Mouse (Mus musculus) embryonic facial prominence, embryonic 10.5 days (tissue): Measurements from ENCODE around the gene Cadps. TPM values are rescaled to one million over a fixed set of nuclear protein-coding genes. Genes with fewer than 3 reads are reported as not detected.

Experiments used
- DNase-seq: peaks from one replicate; pipeline ENCODE4 v3.0.0-alpha.2; 2017; ENCODE audit warnings: low spot score
- H3K27ac ChIP-seq: fragments of 300-500 bp; sonication (generic); replicated peaks from 2 replicates; pipeline ENCODE4 v1.5.1; 2016; ENCODE audit warnings: mild to moderate bottlenecking
- H3K27me3 ChIP-seq: fragments of 300-500 bp; sonication (generic); replicated peaks from 2 replicates; pipeline ENCODE4 v1.6.1; 2016; ENCODE audit warnings: low read depth, mild to moderate bottlenecking; ENCODE audit not compliant: poor library complexity, severe bottlenecking
- H3K36me3 ChIP-seq: fragments of 300-500 bp; sonication (generic); replicated peaks from 2 replicates; pipeline ENCODE4 v1.6.1; 2016; ENCODE audit warnings: mild to moderate bottlenecking, moderate library complexity
- H3K4me1 ChIP-seq: fragments of 300-500 bp; sonication (generic); 2 replicates; pipeline ENCODE4 v1.6.1; 2016
- H3K4me3 ChIP-seq: fragments of 300-500 bp; sonication (generic); 2 replicates; pipeline ENCODE4 v1.5.1; 2016; ENCODE audit warnings: mild to moderate bottlenecking, moderate library complexity
- H3K9me3 ChIP-seq: fragments of 300-500 bp; sonication (generic); 2 replicates; pipeline ENCODE4 v1.6.1; 2016; ENCODE audit warnings: mild to moderate bottlenecking
- WGBS: fragments of 180-500 bp; shearing (Covaris S2); methylation state at CpG from one replicate; pipeline ENCODE4 v1.1.7; 2016; 5-methylcytosine and 5-hydroxymethylcytosine counted together
- polyA plus RNA-seq: library from polyadenylated mRNA; unstranded; fragments of >200 nt; fragmentation: Nextera tagmentation; extraction: Ambion mirVana; gene quantifications from 2 replicates; pipeline ENCODE4 v1.2.1, GENCODE M21; 2016

The Cadps gene
- polyA plus RNA-seq, 1 experiment from 2014 or later: 2.6 TPM

DNA sequence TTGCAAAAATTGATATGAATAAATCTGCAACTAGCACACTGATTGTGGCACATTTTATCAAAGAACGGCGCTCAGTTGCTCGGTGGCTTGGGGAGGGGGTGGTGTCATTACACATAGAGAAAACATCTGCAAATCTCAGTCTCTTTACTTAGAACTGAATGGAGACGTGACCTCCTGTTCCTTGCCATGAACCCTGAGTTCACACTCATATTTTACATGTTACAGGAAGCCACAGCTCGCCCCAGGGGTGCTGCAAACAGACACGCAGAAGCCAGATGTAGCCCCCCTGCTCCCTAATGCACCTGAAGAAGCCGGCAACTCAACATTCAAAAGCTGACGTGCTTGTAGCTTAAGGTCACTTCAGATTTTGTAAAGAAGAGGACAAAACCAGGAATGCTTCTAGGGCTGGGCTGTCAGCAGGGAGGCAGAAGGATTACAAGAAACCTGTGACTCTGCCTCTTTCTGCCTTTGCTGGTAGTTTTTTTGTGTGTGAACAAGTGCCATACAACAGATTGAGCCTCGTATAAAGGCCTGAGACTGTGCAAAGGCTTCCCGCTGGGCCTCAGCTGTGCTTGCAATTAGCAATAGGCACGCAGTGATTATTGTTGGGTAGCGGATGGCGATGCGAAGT is 434.0 kb downstream of the Cadps start:
- Histone ChIP-seq H3K4me1 (peaks cover 65% of the 10 kb centered on the region), H3K27me3 (peaks cover 95% of the 10 kb centered on the region)

DNA sequence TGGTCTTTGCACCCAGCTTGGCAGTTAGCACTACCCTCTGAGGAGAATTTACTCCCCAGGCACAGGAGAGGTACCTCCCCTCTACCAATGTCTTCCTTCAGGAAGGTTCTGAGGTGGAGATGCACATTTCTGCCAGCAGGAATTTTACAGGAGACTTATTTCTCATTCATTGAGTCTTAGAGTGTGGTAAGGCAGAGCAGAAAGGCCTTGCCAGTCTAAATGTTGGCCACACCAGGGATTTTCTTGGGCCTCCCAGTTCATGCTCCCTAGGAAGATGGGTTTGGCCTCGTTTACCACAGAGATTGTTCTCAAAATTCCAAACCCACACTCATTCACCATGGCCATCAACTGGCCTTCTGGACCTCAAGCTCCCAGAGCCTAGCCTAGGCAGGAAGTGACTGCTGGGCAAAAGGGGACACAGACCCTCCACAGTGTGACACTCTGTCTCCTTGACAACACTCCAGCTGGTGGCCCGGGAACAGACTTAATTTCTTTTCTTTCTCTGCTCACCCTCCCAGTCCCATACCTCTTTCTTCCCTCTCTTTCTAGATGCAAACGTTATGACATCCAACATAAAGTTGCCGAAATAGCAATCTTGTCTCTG is 434.6 kb downstream of the Cadps start:
- Histone ChIP-seq H3K27ac (no peak overlapping the region), H3K9me3 (no peaks in the 10 kb centered on the region)
- WGBS: 20% methylated on average over 4 of the region's 4 CpGs

More for the DNA sequence above, 434.0 kb downstream of the Cadps start:
- DNase-seq: peak; percentile 47
- Histone ChIP-seq H3K36me3 (no peaks in the 10 kb centered on the region), H3K9me3 (no peaks in the 10 kb centered on the region), H3K4me3 (0 out of 2 replicates have a peak overlapping the region, but pooled peaks have one; percentile 5), H3K27ac (peak overlapping the region; percentile 54; the same call in 1 of the 2 replicates)
- 8% methylated on average over 14 of the region's 14 CpGs for WGBS

DNA sequence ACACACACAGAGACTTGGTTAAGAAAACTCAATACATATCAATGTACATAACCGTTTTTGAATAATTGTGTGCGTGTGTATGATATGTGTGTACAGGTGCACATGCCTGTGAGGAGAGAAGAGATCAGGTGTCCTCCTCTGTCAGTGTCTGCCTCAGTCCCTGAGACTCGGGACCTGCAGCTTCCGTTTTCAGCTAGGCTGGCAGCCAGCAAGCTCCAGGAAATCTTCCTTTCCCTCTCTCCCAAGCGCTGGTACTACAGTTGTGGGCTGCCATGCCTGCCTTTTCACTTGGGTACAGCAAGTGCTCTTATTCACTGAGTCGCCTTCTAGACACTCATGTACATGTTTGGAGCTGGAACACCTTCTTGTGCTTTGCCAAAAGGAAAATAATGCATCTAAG is 435.7 kb downstream of the Cadps start:
- Histone ChIP-seq H3K4me1 (peaks cover 49% of the 10 kb centered on the region), H3K36me3 (no peaks in the 10 kb centered on the region), H3K27me3 (peaks cover 99% of the 10 kb centered on the region), H3K9me3 (no peaks in the 10 kb centered on the region), H3K27ac (no peak overlapping the region), H3K4me3 (no peak overlapping the region)
- DNase-seq: no peak
- 60% methylated on average over 6 of the region's 6 CpGs for WGBS

More for the DNA sequence above, 434.6 kb downstream of the Cadps start:
- DNase-seq: peak; percentile 44
- Histone ChIP-seq H3K27me3 (peaks cover 99% of the 10 kb centered on the region), H3K4me3 (0 out of 2 replicates have a peak overlapping the region, but pooled peaks have one; percentile 5), H3K4me1 (peaks cover 60% of the 10 kb centered on the region), H3K36me3 (no peaks in the 10 kb centered on the region)

DNA sequence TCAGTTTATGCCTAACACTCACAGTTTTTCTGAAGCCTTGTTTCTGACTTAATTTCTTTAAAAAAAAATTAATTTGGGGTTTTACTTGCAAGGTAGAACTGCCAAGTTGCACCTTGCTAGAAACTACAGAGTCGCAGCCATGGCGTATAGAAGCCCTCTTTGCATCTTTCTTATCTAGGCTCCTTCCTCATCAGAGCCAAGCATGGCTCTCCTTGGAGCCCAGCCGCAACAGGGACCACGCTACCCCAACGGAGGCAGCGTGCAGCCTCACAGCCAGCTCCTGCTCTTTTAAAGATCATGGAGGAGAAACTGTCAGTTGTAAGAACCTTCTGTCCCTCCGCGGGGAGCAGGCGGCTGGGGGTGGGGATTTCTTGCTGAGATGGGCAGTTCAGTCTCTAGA is 445.0 kb downstream of the Cadps start:
- Histone ChIP-seq H3K4me3 (no peak overlapping the region), H3K27me3 (peaks cover 75% of the 10 kb centered on the region), H3K27ac (no peak overlapping the region), H3K36me3 (no peaks in the 10 kb centered on the region), H3K9me3 (no peaks in the 10 kb centered on the region), H3K4me1 (0 out of 2 replicates have a peak, but pooled peaks cover 7% of the 10 kb centered on the region)
- no peak for DNase-seq
- 18% methylated on average over 9 of the region's 9 CpGs for WGBS

DNA sequence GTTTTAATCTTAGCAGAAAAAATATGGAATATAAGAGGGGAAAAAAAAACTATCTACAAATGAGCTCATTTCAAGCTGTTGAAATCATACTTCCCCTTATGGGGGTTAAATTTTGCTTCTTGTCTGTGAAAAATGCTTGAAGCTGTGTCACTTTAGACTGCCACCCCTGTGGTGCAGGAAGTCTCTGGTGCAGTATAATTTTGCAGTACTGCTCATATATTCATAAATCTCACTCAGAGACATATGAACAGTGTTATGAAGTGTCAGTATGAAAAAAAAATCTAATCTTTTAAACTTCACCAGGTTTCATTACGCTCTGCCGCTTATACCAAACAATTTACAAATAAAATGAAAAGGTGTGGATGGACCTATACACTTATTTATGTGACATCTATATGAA is 445.6 kb downstream of the Cadps start:
- H3K4me1 ChIP-seq: 0 out of 2 replicates have a peak, but pooled peaks cover 7% of the 10 kb centered on the region
- H3K4me3 ChIP-seq: no peak overlapping the region
- H3K9me3 ChIP-seq: no peaks in the 10 kb centered on the region
- peaks cover 69% of the 10 kb centered on the region for H3K27me3 ChIP-seq
- no peak for DNase-seq
- no peak overlapping the region for H3K27ac ChIP-seq
- WGBS: 98% methylated on average over 2 of the region's 2 CpGs
- H3K36me3 ChIP-seq: no peaks in the 10 kb centered on the region

DNA sequence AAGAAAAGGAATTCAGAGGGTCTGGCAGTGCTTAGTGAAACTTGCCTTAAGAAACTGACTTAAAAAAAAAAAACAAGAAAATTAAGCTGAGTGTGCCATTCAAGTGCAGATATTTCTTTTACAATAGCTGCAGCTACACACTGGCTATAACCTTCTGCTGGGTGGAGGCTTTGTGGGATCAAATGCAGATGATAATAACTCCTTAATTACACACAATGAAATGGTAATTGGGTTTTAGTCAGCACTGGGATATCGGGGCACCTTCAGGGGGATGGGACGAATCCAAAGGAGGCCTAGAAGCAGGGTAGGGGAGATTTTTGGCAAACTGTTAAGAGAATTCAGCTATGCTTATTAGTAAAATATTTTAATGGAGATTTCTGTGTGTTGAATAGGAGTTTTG is 447.4 kb downstream of the Cadps start:
- Histone ChIP-seq H3K4me1 (0 out of 2 replicates have a peak, but pooled peaks cover 7% of the 10 kb centered on the region), H3K4me3 (no peak overlapping the region), H3K36me3 (no peaks in the 10 kb centered on the region), H3K9me3 (no peaks in the 10 kb centered on the region), H3K27me3 (peaks cover 56% of the 10 kb centered on the region), H3K27ac (no peak overlapping the region)
- DNase-seq: no peak
- 56% methylated on average over 2 of the region's 2 CpGs for WGBS

DNA sequence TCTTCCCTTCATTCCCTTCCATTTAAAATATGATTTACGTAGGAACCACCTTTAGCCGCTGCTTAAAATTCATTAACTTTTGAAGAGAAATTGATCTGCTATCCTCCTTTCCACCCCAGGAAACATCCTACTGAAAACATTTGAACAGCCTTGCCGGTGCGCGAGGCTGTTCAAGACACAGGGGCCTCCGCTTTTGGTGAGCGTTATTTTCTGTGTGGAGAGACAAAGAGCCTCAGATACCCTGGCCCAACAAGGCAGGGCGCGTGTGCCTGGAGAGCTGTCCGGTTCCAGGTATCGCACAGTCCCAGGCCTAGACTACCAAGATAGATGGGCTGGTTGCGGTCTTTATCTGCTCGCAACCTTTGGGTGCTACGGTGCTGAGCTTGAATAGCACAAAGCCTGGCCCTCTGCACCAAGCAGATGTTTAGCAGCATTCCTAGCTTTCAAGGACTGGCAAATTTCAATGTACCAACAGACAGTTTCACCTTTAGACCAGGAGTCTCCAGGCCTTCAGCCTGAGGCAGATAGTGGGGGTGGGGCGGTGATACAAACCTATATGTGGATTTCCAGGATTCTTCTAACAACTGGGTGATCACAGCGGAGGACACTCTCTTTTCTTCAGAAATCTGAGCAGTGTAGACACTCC is 472.5 kb downstream of the Cadps start:
- H3K36me3 ChIP-seq: no peaks in the 10 kb centered on the region
- DNase-seq: peak; percentile 39
- H3K4me1 ChIP-seq: peaks cover 9% of the 10 kb centered on the region; the same call in 1 of the 2 replicates
- H3K27me3 ChIP-seq: peaks cover 100% of the 10 kb centered on the region
- no peak overlapping the region for H3K4me3 ChIP-seq
- H3K9me3 ChIP-seq: no peaks in the 10 kb centered on the region
- H3K27ac ChIP-seq: no peak overlapping the region
- 3% methylated on average over 16 of the region's 16 CpGs for WGBS

DNA sequence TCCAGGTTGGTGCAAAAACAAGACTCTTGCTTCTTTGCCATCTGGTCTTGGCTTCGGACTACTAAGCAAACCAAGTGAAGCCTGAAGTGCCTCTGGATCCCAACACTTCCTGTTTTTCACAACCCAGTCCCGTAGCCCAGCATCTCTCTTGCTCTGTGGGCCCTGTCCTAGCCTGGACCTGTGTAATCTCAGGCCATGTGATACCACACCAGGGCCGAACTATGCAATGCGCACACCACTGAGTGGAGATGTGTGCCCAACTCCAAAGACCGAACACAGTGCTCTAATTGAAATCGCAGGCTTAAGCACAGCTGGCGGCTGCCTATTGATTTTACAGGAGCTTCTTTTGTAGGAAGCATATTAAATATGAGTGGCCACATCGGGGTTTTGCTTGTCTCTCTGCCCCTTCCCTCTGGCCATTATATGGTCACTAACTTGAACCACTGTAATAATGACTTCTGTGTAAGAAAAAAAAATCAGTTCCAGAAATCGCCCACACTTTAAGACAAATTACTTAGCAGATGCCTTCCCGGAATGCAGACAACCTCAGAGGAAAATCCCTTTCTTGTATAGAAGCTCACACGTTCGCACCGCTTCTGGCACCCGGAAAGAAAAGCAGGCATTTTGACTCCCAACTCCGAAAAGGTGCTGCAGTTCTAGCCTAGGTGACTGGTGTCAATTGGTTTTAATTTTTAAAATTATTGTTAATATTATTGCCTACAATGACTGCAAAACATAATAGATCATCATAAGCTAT is 473.4 kb downstream of the Cadps start:
- H3K9me3 ChIP-seq: no peaks in the 10 kb centered on the region
- no peaks in the 10 kb centered on the region for H3K36me3 ChIP-seq
- peak; percentile 45 for DNase-seq
- no peak overlapping the region for H3K4me3 ChIP-seq
- H3K27ac ChIP-seq: no peak overlapping the region
- WGBS: 4% methylated on average over 15 of the region's 15 CpGs
- H3K27me3 ChIP-seq: peaks cover 100% of the 10 kb centered on the region
- peaks cover 18% of the 10 kb centered on the region; the same call in 1 of the 2 replicates for H3K4me1 ChIP-seq

DNA sequence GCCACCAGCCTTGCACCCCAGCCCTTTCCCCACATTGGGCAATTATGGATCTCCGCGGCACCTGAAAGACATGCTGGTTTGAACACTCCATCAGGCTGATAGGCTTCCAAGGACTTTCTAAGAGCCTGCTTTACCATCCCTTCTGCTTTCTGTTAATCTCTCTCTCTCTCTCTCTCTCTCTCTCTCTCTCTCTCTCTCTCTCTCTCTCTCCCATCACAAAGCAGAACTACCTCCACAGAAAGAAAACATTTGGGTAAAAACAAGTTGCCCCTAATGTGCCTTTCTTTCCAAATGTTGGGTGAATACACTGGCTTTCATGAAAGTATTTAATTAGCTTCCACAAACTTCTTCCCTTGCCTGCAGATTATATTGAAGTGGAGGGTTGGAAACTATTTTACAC is 474.8 kb downstream of the Cadps start, which contains the start of gene Fezf2:
Fezf2 (minus strand) TSS at position 101 of the 400 bp plus-strand sequence.
- H3K4me1 ChIP-seq: peaks cover 27% of the 10 kb centered on the region; the same call in 1 of the 2 replicates
- peaks cover 100% of the 10 kb centered on the region for H3K27me3 ChIP-seq
- no peak within 1 kb of the TSS for H3K27ac ChIP-seq
- DNase-seq: no peak
- H3K36me3 ChIP-seq: no peaks in the 10 kb centered on the region
- no peaks in the 10 kb centered on the region for H3K9me3 ChIP-seq
- peak within 1 kb of the TSS; percentile 50 for H3K4me3 ChIP-seq
- WGBS: 2% methylated on average over 2 of the region's 2 CpGs

DNA sequence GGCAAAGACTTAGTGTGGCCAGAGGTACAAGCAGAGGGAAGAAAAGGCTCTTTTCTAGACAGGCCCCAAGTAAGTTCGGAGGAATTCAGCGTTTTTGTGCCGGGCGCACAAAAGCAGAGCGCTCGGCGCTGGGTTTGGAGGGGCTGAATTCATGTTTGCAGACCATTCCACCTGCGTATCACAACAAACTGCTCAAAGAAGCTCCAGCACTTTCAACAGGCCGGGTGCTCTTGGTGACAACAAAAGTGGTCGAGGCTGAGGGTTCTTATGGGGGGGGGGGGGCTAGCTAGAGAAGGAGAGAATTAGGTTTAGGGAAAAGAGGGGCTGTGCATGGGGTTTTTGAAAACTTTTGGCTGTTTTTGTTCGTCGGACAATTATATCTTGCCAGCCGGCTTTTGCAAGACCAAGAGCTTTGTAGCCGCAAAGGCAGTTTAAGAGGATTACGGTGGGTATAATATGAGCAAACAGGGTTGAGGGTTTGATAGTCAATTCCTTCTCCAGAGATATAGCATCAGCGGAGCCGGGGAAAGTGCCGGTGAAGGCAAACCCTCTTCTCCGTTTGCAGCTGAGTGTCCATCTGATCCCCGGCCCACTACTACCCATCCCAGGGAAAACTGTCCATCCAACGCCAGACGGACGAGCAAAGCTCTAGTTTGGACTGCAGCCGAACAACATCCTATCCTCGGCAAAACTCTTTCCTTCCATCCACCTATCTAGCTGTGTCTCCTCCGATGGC is 475.8 kb downstream of the Cadps start:
- peak; percentile 61 for DNase-seq
- Histone ChIP-seq H3K4me3 (peak overlapping the region; percentile 50), H3K4me1 (peaks cover 35% of the 10 kb centered on the region), H3K36me3 (no peaks in the 10 kb centered on the region), H3K9me3 (no peaks in the 10 kb centered on the region), H3K27me3 (peaks cover 100% of the 10 kb centered on the region), H3K27ac (no peak overlapping the region)
- under 1% methylated on average over 26 of the region's 26 CpGs for WGBS

DNA sequence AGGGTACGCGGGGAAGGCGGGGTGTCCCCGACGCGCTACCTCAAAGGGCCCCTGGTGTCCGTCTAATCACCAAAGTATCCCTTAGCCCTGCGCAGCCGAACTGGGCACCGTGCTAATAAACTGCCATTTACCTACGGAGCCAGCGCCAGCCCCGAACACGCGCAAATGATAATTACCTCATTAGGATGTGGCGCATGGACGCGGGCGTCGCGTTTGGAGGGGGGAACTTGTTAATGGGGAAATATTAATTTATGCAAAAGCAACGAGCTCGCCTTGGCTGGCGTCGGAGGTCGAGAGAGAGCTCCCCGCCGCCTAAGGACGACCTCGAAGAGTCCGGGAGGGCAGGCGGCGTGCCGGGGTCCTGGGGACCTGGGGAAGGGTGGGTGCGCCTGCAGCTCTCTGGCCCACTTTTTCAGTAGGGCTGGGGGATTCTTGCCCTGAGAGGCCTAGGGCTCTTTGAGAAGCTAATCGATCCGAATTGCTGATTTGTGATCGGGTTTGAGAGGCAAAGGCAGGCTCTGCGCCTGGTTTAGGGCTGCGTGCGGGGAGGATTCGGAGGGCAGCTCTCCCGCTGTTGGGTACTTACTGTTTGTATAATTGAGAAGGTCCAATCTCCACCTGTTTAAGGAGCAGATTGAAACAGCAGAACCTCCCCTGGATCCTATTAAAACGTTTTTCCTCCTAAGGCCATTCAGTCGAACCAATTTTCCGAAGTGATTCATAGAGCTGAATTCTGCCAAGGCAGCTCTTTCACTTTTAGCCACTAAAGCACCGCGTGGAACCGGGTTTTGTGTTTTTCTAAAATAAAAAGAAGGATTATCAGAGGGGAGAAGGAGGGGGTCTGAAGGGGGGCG is 476.6 kb downstream of the Cadps start:
- DNase-seq: peak; percentile 68
- Histone ChIP-seq H3K27me3 (peaks cover 100% of the 10 kb centered on the region), H3K27ac (peak overlapping the region; percentile 66), H3K4me1 (peaks cover 43% of the 10 kb centered on the region), H3K36me3 (no peaks in the 10 kb centered on the region), H3K9me3 (no peaks in the 10 kb centered on the region), H3K4me3 (peak overlapping the region; percentile 50)
- WGBS: under 1% methylated on average over 50 of the region's 50 CpGs
